Mouse (Mus musculus): ENCODE data around the gene Nipsnap1. TPM values are rescaled to one million over a fixed set of nuclear protein-coding genes. Genes with fewer than 3 reads are reported as not detected.

Nipsnap1 gene
- not detected in 2 replicates for total RNA-seq (2015; ENCODE audit: low replicate concordance)
- total RNA-seq (2017; ENCODE audit: low replicate concordance) = 1.3 and 12.7 TPM in 2 replicates

- peak; percentile 76 for ATAC-seq (replicated peaks; ENCODE audit: low FRiP score, poor library complexity, severe bottlenecking)
Measured at GRCm38 (mm10) chr11:4873755-4874475, at the start of gene Nipsnap1. Nipsnap1 (plus strand) TSS chr11:4873951.

GRCm38 (mm10) chr11:4826152-4826778 is 47.5 kb upstream of the Nipsnap1 start:
- no peak for ATAC-seq (replicated peaks; ENCODE audit: low FRiP score, poor library complexity, severe bottlenecking)

- no peak for ATAC-seq (replicated peaks; ENCODE audit: low FRiP score, poor library complexity, severe bottlenecking)
Measured at GRCm38 (mm10) chr11:4827340-4827739, 46.4 kb upstream of the Nipsnap1 start.

DNA sequence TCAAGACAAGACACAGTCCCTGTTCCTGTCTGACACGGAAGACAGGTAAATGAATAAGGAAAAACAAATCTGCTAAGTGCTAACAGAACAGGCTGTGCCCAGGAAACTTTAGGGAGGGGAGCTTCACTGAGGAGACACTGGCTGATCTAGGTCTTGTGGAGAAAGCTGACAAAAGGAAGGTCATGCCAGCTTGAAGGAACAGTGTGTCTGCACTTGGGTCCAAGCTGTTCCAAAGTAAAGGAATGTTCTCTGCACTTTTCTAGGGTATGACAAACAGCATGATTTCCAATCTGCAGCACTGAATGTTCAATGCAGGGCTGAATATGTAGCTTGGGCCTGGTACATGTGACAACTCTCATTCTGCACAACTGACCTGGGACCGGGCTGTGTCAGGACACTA is 45.8 kb upstream of the Nipsnap1 start:
- ATAC-seq (replicated peaks; ENCODE audit: low FRiP score, poor library complexity, severe bottlenecking) = no peak

DNA sequence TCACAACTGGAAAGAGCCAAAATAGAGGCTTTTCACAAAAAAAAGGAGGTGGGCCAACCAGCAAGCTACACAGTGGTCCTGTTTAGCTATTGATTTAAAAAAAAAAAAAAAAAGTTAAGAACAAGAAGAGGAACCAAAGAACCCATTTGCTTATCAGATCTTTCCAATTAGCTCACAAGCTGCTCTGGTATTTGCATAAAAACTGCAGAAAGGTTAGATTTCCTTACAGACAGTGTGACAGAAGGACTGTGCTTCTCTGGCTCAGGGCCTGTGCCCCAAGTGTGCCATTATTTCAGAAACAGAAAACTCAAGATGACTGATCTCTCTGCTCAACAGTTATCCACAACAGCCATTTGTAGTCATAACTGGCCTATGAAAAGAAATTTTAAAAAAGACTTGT is 42.7 kb upstream of the Nipsnap1 start:
- ATAC-seq (replicated peaks; ENCODE audit: low FRiP score, poor library complexity, severe bottlenecking) = no peak

DNA sequence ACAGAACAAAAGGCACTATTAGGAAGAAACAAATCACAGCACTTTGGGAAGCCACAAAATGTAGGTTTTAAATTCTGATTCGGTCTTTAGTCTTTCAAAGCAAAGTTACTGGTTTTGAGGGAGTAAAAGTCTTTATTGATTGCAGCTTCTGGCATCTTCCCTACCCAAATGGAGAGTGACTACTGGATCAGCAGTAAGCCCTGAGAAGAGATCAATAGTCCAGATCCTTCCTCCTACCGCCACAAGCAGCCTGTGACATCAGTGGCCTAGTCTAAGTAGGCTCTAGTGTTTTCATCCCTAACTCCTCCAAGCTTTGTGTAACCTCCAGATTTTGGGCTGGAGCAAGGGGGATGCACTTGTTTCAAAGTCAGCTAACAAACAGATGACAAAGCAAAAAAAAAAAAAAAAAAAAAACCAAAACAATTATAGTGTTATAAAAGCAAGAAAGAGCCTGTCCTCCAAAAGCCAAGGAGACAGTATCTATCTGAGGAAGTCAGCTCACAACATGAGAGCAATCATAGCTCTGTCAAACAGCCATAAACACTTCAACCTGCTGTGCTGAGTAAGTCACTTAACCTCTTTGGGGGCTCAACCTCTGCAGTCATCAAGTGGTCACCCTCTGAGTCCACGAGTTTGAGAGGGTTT is 40.3 kb upstream of the Nipsnap1 start:
- no peak for ATAC-seq (replicated peaks; ENCODE audit: low FRiP score, poor library complexity, severe bottlenecking)

GRCm38 (mm10) chr11:4835436-4835835 is 38.3 kb upstream of the Nipsnap1 start:
- no peak for ATAC-seq (replicated peaks; ENCODE audit: low FRiP score, poor library complexity, severe bottlenecking)

- ATAC-seq (replicated peaks; ENCODE audit: low FRiP score, poor library complexity, severe bottlenecking) = no peak
Measured at GRCm38 (mm10) chr11:4836755-4837154, 37.0 kb upstream of the Nipsnap1 start.

DNA sequence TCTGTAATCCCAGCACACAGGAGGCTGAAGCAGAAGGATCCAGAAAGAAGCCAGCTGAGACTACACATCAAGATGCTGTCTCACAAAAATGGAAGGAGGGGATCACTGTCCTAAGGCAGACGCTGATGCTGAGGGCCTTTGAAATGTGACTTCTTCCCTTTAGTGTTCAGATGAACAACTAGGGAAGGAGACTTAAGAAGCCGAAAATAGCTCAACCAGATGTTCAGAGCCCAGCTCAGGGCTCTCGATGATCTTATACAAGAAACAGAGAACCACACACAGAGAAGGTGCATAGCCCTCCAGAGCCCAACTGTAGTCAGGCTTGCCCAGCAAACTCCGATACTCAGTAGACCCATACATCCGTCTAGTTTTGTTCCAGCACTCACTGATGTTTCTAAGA is 36.4 kb upstream of the Nipsnap1 start:
- peak; percentile 42; the same call in 1 of the 2 replicates for ATAC-seq (replicated peaks; ENCODE audit: low FRiP score, poor library complexity, severe bottlenecking)

GRCm38 (mm10) chr11:4838235-4838634 is 35.5 kb upstream of the Nipsnap1 start:
- ATAC-seq (replicated peaks; ENCODE audit: low FRiP score, poor library complexity, severe bottlenecking) = no peak

DNA sequence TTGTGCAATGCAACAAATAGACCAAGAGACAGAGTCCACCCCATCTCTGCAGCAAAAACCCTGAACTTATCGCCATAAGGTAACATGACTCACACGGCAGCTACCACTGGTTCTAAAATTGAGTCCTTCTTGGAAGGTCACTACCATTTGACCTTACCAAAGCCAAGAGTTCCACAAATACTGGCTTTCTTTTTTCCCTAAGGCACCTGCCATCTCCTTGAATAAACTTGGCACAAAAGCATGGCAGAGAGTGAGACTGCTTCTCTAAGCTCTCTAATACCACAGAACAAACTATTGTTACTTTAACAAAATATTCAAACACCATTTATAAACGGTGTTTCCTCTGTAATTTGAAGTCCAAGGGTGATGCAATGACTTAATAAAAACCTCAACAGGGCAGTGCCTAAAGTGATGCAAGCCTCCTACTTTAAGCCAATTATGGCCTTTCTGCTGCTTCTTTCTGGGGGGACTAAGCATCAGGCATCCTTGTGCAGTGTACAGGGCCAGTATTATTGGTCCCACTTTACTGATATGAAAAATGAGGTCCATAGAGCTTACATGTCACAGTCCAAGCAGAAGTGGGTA is 32.7 kb upstream of the Nipsnap1 start:
- no peak for ATAC-seq (replicated peaks; ENCODE audit: low FRiP score, poor library complexity, severe bottlenecking)

- peak; percentile 39 for ATAC-seq (replicated peaks; ENCODE audit: low FRiP score, poor library complexity, severe bottlenecking)
Measured at GRCm38 (mm10) chr11:4848483-4849248, 25.1 kb upstream of the Nipsnap1 start.

GRCm38 (mm10) chr11:4849258-4849943 is 24.4 kb upstream of the Nipsnap1 start, which contains the start of gene Nf2:
Nf2 (minus strand) TSS chr11:4849536.
- peak; percentile 97 for ATAC-seq (replicated peaks; ENCODE audit: low FRiP score, poor library complexity, severe bottlenecking)

GRCm38 (mm10) chr11:4850404-4850803 is 23.3 kb upstream of the Nipsnap1 start:
- ATAC-seq (replicated peaks; ENCODE audit: low FRiP score, poor library complexity, severe bottlenecking) = no peak

- ATAC-seq (replicated peaks; ENCODE audit: low FRiP score, poor library complexity, severe bottlenecking) = no peak
Measured at GRCm38 (mm10) chr11:4853021-4853420, 20.7 kb upstream of the Nipsnap1 start.

DNA sequence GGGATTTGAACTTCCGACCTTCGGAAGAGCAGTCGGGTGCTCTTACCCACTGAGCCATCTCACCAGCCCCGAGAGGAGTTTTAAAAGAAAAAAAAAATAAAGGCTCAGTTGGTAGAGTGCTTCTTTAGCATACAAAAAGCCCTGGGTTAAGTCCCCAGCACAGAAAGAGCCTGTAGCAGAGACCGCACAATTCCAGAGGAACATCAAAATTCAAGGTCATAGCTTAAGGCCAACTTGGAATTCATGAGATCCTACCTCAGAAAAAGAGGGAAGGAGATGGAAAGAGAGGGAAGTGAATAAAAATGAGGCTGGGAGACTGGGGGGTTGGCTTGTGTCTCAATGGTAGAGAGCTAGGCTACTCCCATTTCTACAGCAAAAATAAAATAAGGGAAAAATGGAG is 19.6 kb upstream of the Nipsnap1 start:
- no peak for ATAC-seq (replicated peaks; ENCODE audit: low FRiP score, poor library complexity, severe bottlenecking)

DNA sequence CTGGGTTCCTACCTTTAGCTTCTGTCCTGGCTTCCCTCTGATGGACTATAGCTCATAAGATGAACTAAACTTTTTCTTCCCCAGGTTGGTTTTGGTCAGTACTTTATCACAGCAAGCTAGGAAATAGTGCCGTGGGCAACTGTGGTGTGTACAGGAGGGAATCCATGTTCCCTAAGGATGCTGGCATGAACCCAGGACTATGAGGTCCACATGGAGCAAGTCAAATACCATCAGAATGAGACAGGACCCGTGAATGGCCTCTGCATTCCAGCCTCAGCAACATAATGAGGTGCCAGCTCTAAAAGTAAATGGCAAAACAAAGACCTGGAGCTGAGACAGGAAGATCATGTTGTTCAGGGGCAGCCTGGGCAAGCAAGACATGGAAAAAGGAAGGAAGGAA is 15.3 kb upstream of the Nipsnap1 start:
- ATAC-seq (replicated peaks; ENCODE audit: low FRiP score, poor library complexity, severe bottlenecking) = no peak

GRCm38 (mm10) chr11:4860986-4861385 is 12.8 kb upstream of the Nipsnap1 start:
- no peak for ATAC-seq (replicated peaks; ENCODE audit: low FRiP score, poor library complexity, severe bottlenecking)

All from erythroid progenitor cell, adult 5-6 weeks (primary cell).